Mouse (Mus musculus) forebrain, postnatal 0 days (tissue): ENCODE results near the gene Slc39a7. TPM values are rescaled to one million over a fixed set of nuclear protein-coding genes. Genes with fewer than 3 reads are reported as not detected.

Source experiments
- ATAC-seq: fragments of 200-750 bp; cut with Nextera tagmentation; 2 replicates; pipeline ENCODE4 v1.8.0; 2017; ENCODE audit warnings: mild to moderate bottlenecking, moderate library complexity
- DNase-seq: peaks from one replicate; pipeline ENCODE4 v3.0.0-alpha.2; 2015
- H3K27ac ChIP-seq: fragments of 300-500 bp; sonication (generic); 2 replicates; pipeline ENCODE4 v1.5.1; 2014; ENCODE audit warnings: low read depth, mild to moderate bottlenecking, antibody characterized with exemption, low read length, moderate library complexity, mixed read lengths
- H3K27me3 ChIP-seq: fragments of 300-500 bp; sonication (generic); 2 replicates; pipeline ENCODE4 v1.6.1; 2014; ENCODE audit warnings: mild to moderate bottlenecking, low read length, mixed read lengths; ENCODE audit not compliant: insufficient read depth
- H3K36me3 ChIP-seq: fragments of 300-500 bp; sonication (generic); 2 replicates; pipeline ENCODE4 v1.6.1; 2014; ENCODE audit warnings: mild to moderate bottlenecking, moderate library complexity; ENCODE audit not compliant: insufficient read depth
- H3K4me1 ChIP-seq: fragments of 300-500 bp; sonication (generic); 2 replicates; pipeline ENCODE4 v1.6.1; 2014; ENCODE audit warnings: antibody characterized with exemption; ENCODE audit not compliant: insufficient read depth
- H3K4me2 ChIP-seq: fragments of 300-500 bp; sonication (generic); 2 replicates; pipeline ENCODE4 v1.6.1; 2014; ENCODE audit warnings: low read depth, mild to moderate bottlenecking, moderate library complexity
- H3K4me3 ChIP-seq: fragments of 300-500 bp; sonication (generic); 2 replicates; pipeline ENCODE4 v1.5.1; 2014; ENCODE audit warnings: low read depth, low read length, mixed read lengths
- H3K9ac ChIP-seq: fragments of 300-500 bp; sonication (generic); 2 replicates; pipeline ENCODE4 v1.6.1; 2014; ENCODE audit warnings: mild to moderate bottlenecking
- H3K9me3 ChIP-seq: fragments of 300-500 bp; sonication (generic); 2 replicates; pipeline ENCODE4 v1.6.1; 2016; ENCODE audit warnings: low read length
- CTCF ChIP-seq: sonication (generic); IDR thresholded peaks from 2 replicates; pipeline ENCODE4 v1.5.1; 2016; ENCODE audit warnings: antibody characterized with exemption, control low read depth, low read depth
- WGBS: fragments of 180-500 bp; shearing (Covaris S2); extraction: QIAGEN DNeasy Blood & Tissue Kit; methylation state at CpG from one replicate; pipeline ENCODE4 v1.1.7; 2014; 5-methylcytosine and 5-hydroxymethylcytosine counted together
- polyA plus RNA-seq: library from polyadenylated mRNA; unstranded; fragments of >200 nt; fragmentation: Nextera tagmentation; extraction: Ambion mirVana; gene quantifications from 2 replicates; pipeline ENCODE4 v1.2.1, GENCODE M21; 2015
- total RNA-seq: library from RNA; depleted of rRNA; stranded (reverse); fragments of >200 nt; gene quantifications from 2 replicates; pipeline ENCODE4 v1.2.3, GENCODE M21; 2014; rRNA removed

Slc39a7 gene
- total RNA-seq (126 and 161 TPM in 2 replicates), polyA plus RNA-seq (124 and 138 TPM in 2 replicates)

GRCm38 (mm10) chr17:34031465-34032173, at the start of gene Slc39a7, which contains the start of gene Rxrb:
Gene Slc39a7, minus strand, starts transcription at chr17:34031682.
Gene Rxrb, plus strand, starts transcription at chr17:34031812.
- DNase-seq = peak; percentile 100
- under 1% methylated on average over 59 of the region's 88 CpGs for WGBS
- peak within 1 kb of the TSS; percentile 98 for H3K27ac ChIP-seq
- peak; percentile 86 for ATAC-seq
- H3K36me3 ChIP-seq = peaks cover 37% of the 10 kb centered on the region
- no peak for TF ChIP-seq CTCF
- H3K9ac ChIP-seq = peak within 1 kb of the TSS; percentile 93
- H3K27me3 ChIP-seq = no peaks in the 10 kb centered on the region
- H3K9me3 ChIP-seq = no peaks in the 10 kb centered on the region
- H3K4me3 ChIP-seq = peak within 1 kb of the TSS; percentile 91
- peak within 1 kb of the TSS; percentile 96 for H3K4me2 ChIP-seq
- H3K4me1 ChIP-seq = peaks cover 23% of the 10 kb centered on the region

DNA sequence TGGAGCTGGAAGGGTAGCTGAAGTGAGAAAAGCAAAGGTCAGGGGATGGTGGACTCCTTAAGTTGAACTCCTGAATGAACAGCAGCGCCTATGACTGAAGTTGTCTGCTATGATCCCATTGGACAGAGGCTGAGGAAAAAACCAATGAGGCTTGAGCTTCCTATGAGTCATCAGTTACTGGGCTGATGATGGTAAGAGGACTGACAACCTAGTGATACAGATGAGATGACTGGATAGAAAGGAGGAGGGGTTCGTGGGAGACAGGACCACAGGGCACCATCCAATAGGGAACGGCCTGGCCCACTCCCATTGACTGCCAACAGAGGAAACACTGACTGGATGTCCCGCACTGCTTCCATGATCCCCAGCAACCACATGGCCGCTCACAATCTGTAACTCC, 48.1 kb upstream of the Slc39a7 start:
- Histone ChIP-seq H3K4me1 (no peaks in the 10 kb centered on the region), H3K9me3 (no peaks in the 10 kb centered on the region), H3K27ac (no peak overlapping the region), H3K4me2 (peak overlapping the region; percentile 26; the same call in 1 of the 2 replicates), H3K27me3 (0 out of 2 replicates have a peak, but pooled peaks cover 5% of the 10 kb centered on the region), H3K9ac (no peak overlapping the region), H3K36me3 (no peaks in the 10 kb centered on the region), H3K4me3 (no peak overlapping the region)
- peak; percentile 66 for DNase-seq
- TF ChIP-seq CTCF = no peak
- peak; percentile 94 for ATAC-seq
- WGBS = 12% methylated on average over 5 of the region's 5 CpGs

- Histone ChIP-seq H3K4me2 (no peak overlapping the region), H3K36me3 (no peaks in the 10 kb centered on the region), H3K4me1 (no peaks in the 10 kb centered on the region), H3K9ac (no peak overlapping the region), H3K27me3 (0 out of 2 replicates have a peak, but pooled peaks cover 5% of the 10 kb centered on the region), H3K4me3 (no peak overlapping the region), H3K27ac (no peak overlapping the region), H3K9me3 (no peaks in the 10 kb centered on the region)
- TF ChIP-seq CTCF = no peak
- WGBS = 90% methylated on average over 11 of the region's 11 CpGs
- no peak for ATAC-seq
- no peak for DNase-seq
Measured at GRCm38 (mm10) chr17:34079002-34079401, 47.5 kb upstream of the Slc39a7 start.

- Histone ChIP-seq H3K27ac (no peak overlapping the region), H3K9me3 (no peaks in the 10 kb centered on the region), H3K4me1 (no peaks in the 10 kb centered on the region), H3K4me3 (no peak overlapping the region), H3K27me3 (0 out of 2 replicates have a peak, but pooled peaks cover 5% of the 10 kb centered on the region), H3K36me3 (no peaks in the 10 kb centered on the region), H3K4me2 (no peak overlapping the region), H3K9ac (no peak overlapping the region)
- WGBS = 53% methylated on average over 4 of the region's 4 CpGs
- no peak for TF ChIP-seq CTCF
- no peak for DNase-seq
- ATAC-seq = no peak
Measured at GRCm38 (mm10) chr17:34078148-34078547, 46.7 kb upstream of the Slc39a7 start.

GRCm38 (mm10) chr17:34077549-34077948, 46.1 kb upstream of the Slc39a7 start:
- peak; percentile 58; the same call in 1 of the 2 replicates for ATAC-seq
- H3K9me3 ChIP-seq = no peaks in the 10 kb centered on the region
- no peak overlapping the region for H3K4me3 ChIP-seq

DNA sequence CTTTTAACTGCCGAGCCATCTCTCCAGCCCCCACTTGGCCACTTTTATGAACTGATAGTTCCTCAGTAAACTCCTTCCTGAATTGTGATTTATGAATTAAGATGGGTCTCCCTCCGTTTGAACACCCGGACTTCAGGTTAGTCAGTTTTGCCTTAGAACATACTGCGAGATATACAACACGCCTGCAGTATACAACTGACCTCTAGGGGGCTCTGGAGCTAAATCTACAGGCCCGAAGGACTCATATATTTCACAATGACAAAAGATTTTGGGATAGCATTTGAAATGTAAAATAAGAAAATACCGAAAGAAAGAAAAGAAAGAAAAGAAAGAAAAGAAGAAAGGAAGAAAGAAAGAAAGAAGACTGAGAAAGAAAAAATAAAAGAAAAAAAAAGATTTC, 43.8 kb upstream of the Slc39a7 start:
- Histone ChIP-seq H3K36me3 (no peaks in the 10 kb centered on the region), H3K9ac (no peak overlapping the region), H3K4me1 (no peaks in the 10 kb centered on the region), H3K4me2 (no peak overlapping the region), H3K9me3 (no peaks in the 10 kb centered on the region), H3K4me3 (no peak overlapping the region), H3K27me3 (0 out of 2 replicates have a peak, but pooled peaks cover 5% of the 10 kb centered on the region), H3K27ac (no peak overlapping the region)
- WGBS = 41% methylated on average over 7 of the region's 7 CpGs
- no peak for ATAC-seq
- peak; percentile 78 for DNase-seq
- TF ChIP-seq CTCF = peak; percentile 68

More at GRCm38 (mm10) chr17:34077549-34077948, 46.1 kb upstream of the Slc39a7 start:
- Histone ChIP-seq H3K9ac (no peak overlapping the region), H3K36me3 (no peaks in the 10 kb centered on the region), H3K4me1 (no peaks in the 10 kb centered on the region), H3K27me3 (0 out of 2 replicates have a peak, but pooled peaks cover 5% of the 10 kb centered on the region), H3K4me2 (no peak overlapping the region), H3K27ac (no peak overlapping the region)
- 0% methylated on average over 9 of the region's 9 CpGs for WGBS
- TF ChIP-seq CTCF = peak; percentile 82
- DNase-seq = peak; percentile 92

DNA sequence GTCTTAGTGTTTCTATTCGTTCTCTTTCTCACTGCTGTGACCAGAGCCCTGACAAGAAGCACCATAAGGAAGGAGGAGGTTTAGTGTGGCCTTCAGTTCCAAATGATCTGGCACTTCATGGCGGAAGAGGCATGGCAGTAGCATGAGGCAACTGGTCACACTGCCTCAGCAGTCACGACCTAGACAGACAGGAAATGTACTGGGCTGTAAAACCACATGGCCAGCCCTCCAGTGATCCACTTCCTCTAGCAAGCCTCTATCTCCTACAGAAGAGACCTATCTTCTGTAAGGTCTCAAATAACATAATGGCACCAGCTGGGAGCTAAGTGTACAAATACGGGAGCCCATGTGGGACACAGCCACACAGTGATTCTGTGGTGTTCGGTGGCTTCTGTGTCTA, 40.6 kb upstream of the Slc39a7 start:
- H3K4me1 ChIP-seq = no peaks in the 10 kb centered on the region
- H3K27me3 ChIP-seq = 0 out of 2 replicates have a peak, but pooled peaks cover 3% of the 10 kb centered on the region
- H3K36me3 ChIP-seq = no peaks in the 10 kb centered on the region
- H3K27ac ChIP-seq = no peak overlapping the region
- H3K9ac ChIP-seq = no peak overlapping the region
- WGBS = 80% methylated on average over 5 of the region's 5 CpGs
- no peak overlapping the region for H3K4me2 ChIP-seq
- H3K4me3 ChIP-seq = no peak overlapping the region
- H3K9me3 ChIP-seq = no peaks in the 10 kb centered on the region
- TF ChIP-seq CTCF = no peak
- DNase-seq (no peak), ATAC-seq (no peak)
